Mouse (Mus musculus) stomach, postnatal 0 days (tissue): Measurements from ENCODE around the gene Rnf212. TPM values are rescaled to one million over a fixed set of nuclear protein-coding genes. Genes with fewer than 3 reads are reported as not detected.

Experiments
- ATAC-seq: fragments of 200-750 bp; cut with Nextera tagmentation; 2 replicates; pipeline ENCODE4 v1.8.0; 2017; ENCODE audit not compliant: low FRiP score, low TSS enrichment
- DNase-seq: peaks from one replicate; pipeline ENCODE4 v3.0.0-alpha.2; 2016; ENCODE audit warnings: low spot score
- H3K27ac ChIP-seq: fragments of 300-500 bp; sonication (generic); replicated peaks from 2 replicates; pipeline ENCODE4 v1.5.1; 2014; ENCODE audit warnings: mild to moderate bottlenecking, control low read depth
- H3K27me3 ChIP-seq: fragments of 300-500 bp; sonication (generic); 2 replicates; pipeline ENCODE4 v1.6.1; 2014; ENCODE audit warnings: low read length; ENCODE audit not compliant: control insufficient read depth, insufficient read depth
- H3K36me3 ChIP-seq: fragments of 300-500 bp; sonication (generic); 2 replicates; pipeline ENCODE4 v1.6.1; 2014; ENCODE audit warnings: low read length, mixed read lengths; ENCODE audit not compliant: control insufficient read depth, insufficient read depth
- H3K4me1 ChIP-seq: fragments of 300-500 bp; sonication (generic); replicated peaks from 2 replicates; pipeline ENCODE4 v1.6.1; 2014; ENCODE audit warnings: antibody characterized with exemption; ENCODE audit not compliant: control insufficient read depth, insufficient read depth
- H3K4me2 ChIP-seq: fragments of 300-500 bp; sonication (generic); replicated peaks from 2 replicates; pipeline ENCODE4 v1.6.1; 2014; ENCODE audit warnings: low read depth, mild to moderate bottlenecking, control low read depth, moderate library complexity
- H3K4me3 ChIP-seq: fragments of 300-500 bp; sonication (generic); 2 replicates; pipeline ENCODE4 v1.5.1; 2014; ENCODE audit warnings: low read depth, low read length, control low read depth
- H3K9ac ChIP-seq: fragments of 300-500 bp; sonication (generic); 2 replicates; pipeline ENCODE4 v1.6.1; 2014; ENCODE audit warnings: mild to moderate bottlenecking, low read length, control low read depth, mixed read lengths
- H3K9me3 ChIP-seq: fragments of 300-500 bp; sonication (generic); 2 replicates; pipeline ENCODE4 v1.6.1; 2016; ENCODE audit warnings: low read length; ENCODE audit not compliant: control insufficient read depth
- CTCF ChIP-seq: IDR thresholded peaks from 2 replicates; pipeline ENCODE4 v1.5.1; 2016; ENCODE audit warnings: antibody characterized with exemption, low read depth, mild to moderate bottlenecking, moderate library complexity
- EP300 ChIP-seq: optimal IDR thresholded peaks from 2 replicates; pipeline ENCODE3; 2016; ENCODE audit warnings: antibody characterized with exemption
- WGBS: fragments of 180-500 bp; shearing (Covaris S2); extraction: QIAGEN DNeasy Blood & Tissue Kit; methylation state at CpG from one replicate; pipeline ENCODE4 v1.1.7; 2014; 5-methylcytosine and 5-hydroxymethylcytosine counted together
- polyA plus RNA-seq: library from polyadenylated mRNA; unstranded; fragments of >200 nt; fragmentation: Nextera tagmentation; extraction: Ambion mirVana; gene quantifications from 2 replicates; pipeline ENCODE4 v1.2.1, GENCODE M21; 2015

The Rnf212 gene
- polyA plus RNA-seq, 1 experiment from 2014 or later, result 0.42 TPM

DNA sequence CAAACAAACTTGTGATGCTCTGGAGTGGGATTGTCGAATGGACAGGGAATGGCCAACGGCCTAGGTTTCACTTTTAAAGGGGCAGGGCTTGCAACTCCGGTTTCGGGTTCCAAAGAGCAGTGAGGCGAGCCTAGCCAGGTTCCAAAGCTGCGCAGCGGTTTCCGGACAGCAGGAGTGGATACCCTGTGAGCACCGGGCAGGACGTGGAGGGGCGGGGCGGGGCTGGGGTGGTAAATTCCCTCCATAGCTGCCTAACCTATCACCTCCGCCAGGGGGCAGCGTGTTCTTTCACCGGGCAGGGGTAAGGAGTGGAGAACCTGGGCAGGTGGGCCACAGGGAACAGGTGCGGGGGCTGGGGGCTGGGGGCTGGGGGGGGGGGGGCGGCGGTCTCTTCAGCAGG lies 82.5 kb downstream of the Rnf212 start, which contains the start of gene Fgfrl1:
Gene Fgfrl1 (plus strand): TSS at position 112 of the 400 bp plus-strand sequence.
- Histone ChIP-seq H3K27ac (no peak within 1 kb of the TSS), H3K4me2 (peak within 1 kb of the TSS; percentile 89), H3K4me1 (no peaks in the 10 kb centered on the region; the same call in 1 of the 2 replicates), H3K27me3 (no peaks in the 10 kb centered on the region), H3K9me3 (no peaks in the 10 kb centered on the region), H3K36me3 (no peaks in the 10 kb centered on the region), H3K9ac (peak within 1 kb of the TSS; percentile 45), H3K4me3 (peak within 1 kb of the TSS; percentile 65)
- 2% methylated on average over 14 of the region's 18 CpGs for WGBS
- ATAC-seq (peak; percentile 22), DNase-seq (peak; percentile 91)
- no peak for TF ChIP-seq EP300
- peak; percentile 70 for TF ChIP-seq CTCF

DNA sequence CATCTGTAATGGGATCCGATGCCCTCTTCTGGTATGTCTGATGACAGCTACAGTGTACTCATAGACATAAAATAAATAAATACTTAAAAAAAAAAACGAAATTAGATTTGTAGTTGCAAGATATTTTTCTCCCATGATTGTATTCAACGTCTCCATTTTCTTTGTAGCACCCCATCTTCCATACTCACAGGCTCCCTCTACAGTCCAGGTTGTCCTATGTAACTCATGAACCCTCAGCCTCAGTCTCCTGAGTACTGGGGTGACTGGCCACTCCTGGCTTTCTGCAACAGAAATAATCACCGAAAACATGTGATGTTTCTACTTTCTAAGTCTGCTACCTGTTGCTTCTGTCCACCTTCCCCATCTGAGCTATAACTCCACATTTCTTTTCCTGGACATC lies 83.6 kb downstream of the Rnf212 start:
- Histone ChIP-seq H3K4me2 (no peak overlapping the region), H3K4me3 (no peak overlapping the region)
- 75% methylated on average over 4 of the region's 4 CpGs for WGBS

DNA sequence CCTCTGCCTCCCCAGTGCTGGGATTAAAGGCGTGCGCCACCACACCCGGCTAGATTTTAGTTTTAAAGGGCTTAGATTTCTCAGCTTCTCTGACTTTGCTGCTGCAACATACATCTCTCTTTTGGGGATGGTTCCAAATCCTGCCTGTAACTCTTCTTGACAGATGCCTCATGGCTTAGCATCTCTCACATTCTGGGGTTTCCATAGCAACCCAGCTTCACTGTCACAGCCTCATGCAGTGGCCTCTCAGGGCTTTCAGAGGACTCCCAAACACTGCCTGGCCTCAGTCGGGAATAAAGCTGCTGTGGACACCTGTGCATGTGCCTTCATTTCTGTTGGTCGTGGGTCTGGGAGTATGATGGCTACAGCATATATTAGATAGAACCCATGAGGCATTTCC lies 85.7 kb downstream of the Rnf212 start:
- Histone ChIP-seq H3K27ac (no peak overlapping the region), H3K4me2 (no peak overlapping the region), H3K36me3 (no peaks in the 10 kb centered on the region; the same call in 1 of the 2 replicates), H3K4me3 (no peak overlapping the region), H3K4me1 (no peaks in the 10 kb centered on the region; the same call in 1 of the 2 replicates), H3K9ac (no peak overlapping the region), H3K27me3 (no peaks in the 10 kb centered on the region), H3K9me3 (no peaks in the 10 kb centered on the region)
- TF ChIP-seq CTCF (no peak), EP300 (no peak)
- ATAC-seq (no peak), DNase-seq (no peak)
- 74% methylated on average over 5 of the region's 5 CpGs for WGBS

More for the DNA sequence above, 83.6 kb downstream of the Rnf212 start:
- no peak overlapping the region for H3K9ac ChIP-seq
- no peak overlapping the region for H3K27ac ChIP-seq
- no peaks in the 10 kb centered on the region; the same call in 1 of the 2 replicates for H3K4me1 ChIP-seq
- TF ChIP-seq CTCF (peak; percentile 59), EP300 (no peak)
- ATAC-seq, result no peak
- no peaks in the 10 kb centered on the region for H3K36me3 ChIP-seq
- no peaks in the 10 kb centered on the region for H3K9me3 ChIP-seq
- no peak for DNase-seq
- H3K27me3 ChIP-seq, result no peaks in the 10 kb centered on the region

DNA sequence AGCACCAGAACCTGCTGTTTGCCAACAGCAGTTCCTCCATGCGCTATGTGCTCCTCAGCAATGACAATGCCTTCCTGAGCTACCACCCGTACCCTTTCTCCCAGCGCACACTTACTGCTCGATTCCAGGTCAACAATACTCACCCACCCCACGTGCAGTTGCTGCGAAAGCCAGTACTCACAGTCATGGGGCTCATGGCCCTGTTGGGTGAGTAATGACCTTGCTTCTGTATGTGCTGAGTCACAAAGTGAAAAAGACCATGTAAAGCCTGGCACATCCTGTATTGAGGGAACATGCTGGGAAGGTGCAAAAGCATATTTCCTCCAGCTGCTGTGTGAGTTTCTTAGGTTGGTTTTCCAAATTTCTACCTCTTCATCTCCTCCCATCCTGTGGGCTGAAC lies 93.9 kb downstream of the Rnf212 start:
- Histone ChIP-seq H3K36me3 (no peaks in the 10 kb centered on the region; the same call in 1 of the 2 replicates), H3K27me3 (no peaks in the 10 kb centered on the region), H3K4me3 (no peak overlapping the region), H3K4me1 (peaks cover 8% of the 10 kb centered on the region; the same call in 1 of the 2 replicates), H3K9me3 (no peaks in the 10 kb centered on the region), H3K27ac (no peak overlapping the region), H3K9ac (no peak overlapping the region), H3K4me2 (no peak overlapping the region)
- 90% methylated on average over 6 of the region's 6 CpGs for WGBS
- ATAC-seq, result no peak
- no peak for DNase-seq
- TF ChIP-seq EP300 (no peak), CTCF (no peak)

DNA sequence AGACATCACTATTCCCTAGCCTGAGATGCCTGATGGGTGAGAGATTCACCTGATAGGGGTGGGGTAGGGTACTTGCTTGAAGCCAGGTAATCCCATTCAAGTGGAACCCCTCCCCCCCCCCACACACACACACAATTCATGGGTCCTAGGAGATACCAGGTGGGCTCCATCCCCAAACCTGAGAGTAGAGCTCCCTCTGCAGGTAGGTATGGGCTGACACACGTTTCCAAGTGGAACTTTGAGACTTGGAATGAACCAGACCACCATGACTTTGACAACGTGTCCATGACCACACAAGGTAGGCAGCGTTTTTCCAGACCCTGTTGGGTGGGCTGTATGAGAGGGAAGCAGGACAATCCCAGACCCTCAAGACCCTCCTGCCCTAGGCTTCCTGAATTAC lies 94.9 kb downstream of the Rnf212 start:
- 50% methylated on average over 3 of the region's 3 CpGs for WGBS
- no peak overlapping the region for H3K4me2 ChIP-seq
- no peaks in the 10 kb centered on the region; the same call in 1 of the 2 replicates for H3K36me3 ChIP-seq
- DNase-seq, result no peak
- H3K9ac ChIP-seq, result no peak overlapping the region
- no peak overlapping the region for H3K4me3 ChIP-seq
- H3K27me3 ChIP-seq, result no peaks in the 10 kb centered on the region
- H3K4me1 ChIP-seq, result peaks cover 8% of the 10 kb centered on the region; the same call in 1 of the 2 replicates
- no peak overlapping the region for H3K27ac ChIP-seq
- TF ChIP-seq CTCF, result peak; percentile 64
- no peak for TF ChIP-seq EP300
- no peaks in the 10 kb centered on the region for H3K9me3 ChIP-seq
- ATAC-seq, result no peak

Other genes starting within 250 kb of the Rnf212 start
- gene Cplx1, start 225.0 kb downstream of the Rnf212 start, polyA plus RNA-seq, result 1.8 and 2.2 TPM in 2 replicates
- gene Gak, start 145.2 kb downstream of the Rnf212 start, polyA plus RNA-seq, result 36.1 and 38.3 TPM in 2 replicates
- 15.6 and 17.0 TPM in 2 replicates for gene Tmem175, start 145.2 kb downstream of the Rnf212 start, polyA plus RNA-seq
- 5.3 and 5.9 TPM in 2 replicates for gene Idua, start 114.7 kb downstream of the Rnf212 start, polyA plus RNA-seq
- 4.6 and 4.9 TPM in 2 replicates for gene Dgkq, start 105.3 kb downstream of the Rnf212 start, polyA plus RNA-seq
- 0.17 and 0.22 TPM in 2 replicates for gene Slc26a1, start 99.4 kb downstream of the Rnf212 start, polyA plus RNA-seq
- 21.2 and 22.2 TPM in 2 replicates for gene Fgfrl1, start 82.6 kb downstream of the Rnf212 start, polyA plus RNA-seq
- 0.12 TPM in 1 of 2 replicates, not detected in the other for gene Tmed11, start 20.4 kb upstream of the Rnf212 start, polyA plus RNA-seq
- gene Vmn2r8, start 33.9 kb upstream of the Rnf212 start, polyA plus RNA-seq, result not detected in 2 replicates
- gene Vmn2r9, start 77.6 kb upstream of the Rnf212 start, polyA plus RNA-seq, result not detected in 2 replicates
- gene Vmn2r10, start 231.5 kb upstream of the Rnf212 start, polyA plus RNA-seq, result 0.01 TPM in 1 of 2 replicates, not detected in the other